Mouse (Mus musculus): Measurements from ENCODE around the gene Btbd3. TPM values are rescaled to one million over a fixed set of nuclear protein-coding genes. Genes with fewer than 3 reads are reported as not detected.

The Btbd3 gene
- polyA plus RNA-seq, 1 experiment from 2014 or later: 17.3 TPM

GRCm38 (mm10) chr2:138265356-138266005 is 9.1 kb downstream of the Btbd3 start:
- H3K27ac ChIP-seq (replicated peaks): no peak overlapping the region
- H3K36me3 ChIP-seq: no peaks in the 10 kb centered on the region
- H3K4me1 ChIP-seq: peaks cover 41% of the 10 kb centered on the region
- H3K9me3 ChIP-seq (replicated peaks): no peaks in the 10 kb centered on the region
- H3K27me3 ChIP-seq (ENCODE audit: low read depth, poor library complexity, severe bottlenecking): no peaks in the 10 kb centered on the region
- no peak overlapping the region for H3K4me3 ChIP-seq
- no peak for DNase-seq (ENCODE audit: low spot score)
- 34% methylated on average over 13 of the region's 13 CpGs for WGBS

- 82% methylated on average over 5 of the region's 5 CpGs for WGBS
- H3K36me3 ChIP-seq: no peaks in the 10 kb centered on the region
- DNase-seq (ENCODE audit: low spot score): no peak
- H3K27me3 ChIP-seq (ENCODE audit: low read depth, poor library complexity, severe bottlenecking): no peaks in the 10 kb centered on the region
- H3K4me3 ChIP-seq: no peak overlapping the region
- no peaks in the 10 kb centered on the region for H3K9me3 ChIP-seq (replicated peaks)
- peaks cover 38% of the 10 kb centered on the region for H3K4me1 ChIP-seq
- no peak overlapping the region for H3K27ac ChIP-seq (replicated peaks)
Observed at GRCm38 (mm10) chr2:138266679-138267078, 10.3 kb downstream of the Btbd3 start.

GRCm38 (mm10) chr2:138267852-138268513 is 11.6 kb downstream of the Btbd3 start:
- Histone ChIP-seq H3K27ac (replicated peaks) (no peak overlapping the region), H3K4me1 (peaks cover 38% of the 10 kb centered on the region), H3K4me3 (no peak overlapping the region), H3K9me3 (replicated peaks) (no peaks in the 10 kb centered on the region), H3K36me3 (no peaks in the 10 kb centered on the region), H3K27me3 (ENCODE audit: low read depth, poor library complexity, severe bottlenecking) (no peaks in the 10 kb centered on the region)
- whole genome bisulfite sequencing: 79% methylated on average over 4 of the region's 4 CpGs
- DNase-seq (ENCODE audit: low spot score): no peak

GRCm38 (mm10) chr2:138269330-138269729 is 13.0 kb downstream of the Btbd3 start:
- Histone ChIP-seq H3K4me3 (no peak overlapping the region), H3K27ac (replicated peaks) (no peak overlapping the region), H3K9me3 (replicated peaks) (no peaks in the 10 kb centered on the region), H3K4me1 (peaks cover 40% of the 10 kb centered on the region), H3K27me3 (ENCODE audit: low read depth, poor library complexity, severe bottlenecking) (no peaks in the 10 kb centered on the region), H3K36me3 (no peaks in the 10 kb centered on the region)
- DNase-seq (ENCODE audit: low spot score): no peak

- H3K4me1 ChIP-seq: peaks cover 34% of the 10 kb centered on the region
- H3K4me3 ChIP-seq: no peak overlapping the region
- no peaks in the 10 kb centered on the region for H3K36me3 ChIP-seq
- H3K27me3 ChIP-seq (ENCODE audit: low read depth, poor library complexity, severe bottlenecking): no peaks in the 10 kb centered on the region
- no peaks in the 10 kb centered on the region for H3K9me3 ChIP-seq (replicated peaks)
- no peak for DNase-seq (ENCODE audit: low spot score)
- H3K27ac ChIP-seq (replicated peaks): no peak overlapping the region
- WGBS: 87% methylated on average over 9 of the region's 9 CpGs
Observed at GRCm38 (mm10) chr2:138273404-138274073, 17.2 kb downstream of the Btbd3 start.

GRCm38 (mm10) chr2:138274086-138274485 is 17.7 kb downstream of the Btbd3 start:
- H3K4me3 ChIP-seq: no peak overlapping the region
- WGBS: 88% methylated on average over 5 of the region's 5 CpGs
- H3K27me3 ChIP-seq (ENCODE audit: low read depth, poor library complexity, severe bottlenecking): no peaks in the 10 kb centered on the region
- DNase-seq (ENCODE audit: low spot score): no peak
- no peak overlapping the region for H3K27ac ChIP-seq (replicated peaks)
- H3K36me3 ChIP-seq: no peaks in the 10 kb centered on the region
- H3K9me3 ChIP-seq (replicated peaks): no peaks in the 10 kb centered on the region
- peaks cover 39% of the 10 kb centered on the region for H3K4me1 ChIP-seq

GRCm38 (mm10) chr2:138277842-138278691 is 21.7 kb downstream of the Btbd3 start:
- 18% methylated on average over 17 of the region's 17 CpGs for WGBS
- Histone ChIP-seq H3K36me3 (peaks cover 21% of the 10 kb centered on the region), H3K4me1 (peaks cover 53% of the 10 kb centered on the region), H3K9me3 (replicated peaks) (no peaks in the 10 kb centered on the region), H3K27ac (replicated peaks) (no peak overlapping the region), H3K27me3 (ENCODE audit: low read depth, poor library complexity, severe bottlenecking) (no peaks in the 10 kb centered on the region), H3K4me3 (peak overlapping the region; percentile 43)
- peak; percentile 43 for DNase-seq (ENCODE audit: low spot score)

- H3K4me1 ChIP-seq: peaks cover 48% of the 10 kb centered on the region
- 68% methylated on average over 15 of the region's 15 CpGs for WGBS
- H3K27me3 ChIP-seq (ENCODE audit: low read depth, poor library complexity, severe bottlenecking): no peaks in the 10 kb centered on the region
- H3K4me3 ChIP-seq: peak overlapping the region; percentile 43
- peaks cover 30% of the 10 kb centered on the region for H3K36me3 ChIP-seq
- no peaks in the 10 kb centered on the region for H3K9me3 ChIP-seq (replicated peaks)
- no peak for DNase-seq (ENCODE audit: low spot score)
- no peak overlapping the region for H3K27ac ChIP-seq (replicated peaks)
Observed at GRCm38 (mm10) chr2:138278853-138279640, 22.7 kb downstream of the Btbd3 start.

- DNase-seq (ENCODE audit: low spot score): no peak
- WGBS: 60% methylated on average over 11 of the region's 11 CpGs
- Histone ChIP-seq H3K27me3 (ENCODE audit: low read depth, poor library complexity, severe bottlenecking) (no peaks in the 10 kb centered on the region), H3K4me1 (peaks cover 47% of the 10 kb centered on the region), H3K36me3 (peaks cover 36% of the 10 kb centered on the region), H3K4me3 (0 out of 2 replicates have a peak overlapping the region, but pooled peaks have one; percentile 43), H3K9me3 (replicated peaks) (no peaks in the 10 kb centered on the region), H3K27ac (replicated peaks) (no peak overlapping the region)
Observed at GRCm38 (mm10) chr2:138279641-138280040, 23.3 kb downstream of the Btbd3 start.

- DNase-seq (ENCODE audit: low spot score): no peak
- Histone ChIP-seq H3K27me3 (ENCODE audit: low read depth, poor library complexity, severe bottlenecking) (no peaks in the 10 kb centered on the region), H3K4me1 (peaks cover 47% of the 10 kb centered on the region), H3K9me3 (replicated peaks) (no peaks in the 10 kb centered on the region), H3K4me3 (no peak overlapping the region), H3K27ac (replicated peaks) (no peak overlapping the region), H3K36me3 (peaks cover 42% of the 10 kb centered on the region)
- 68% methylated on average over 17 of the region's 17 CpGs for WGBS
Observed at GRCm38 (mm10) chr2:138280225-138280711, 23.9 kb downstream of the Btbd3 start.

GRCm38 (mm10) chr2:138281550-138282201 is 25.3 kb downstream of the Btbd3 start:
- WGBS: 93% methylated on average over 10 of the region's 10 CpGs
- no peaks in the 10 kb centered on the region for H3K27me3 ChIP-seq (ENCODE audit: low read depth, poor library complexity, severe bottlenecking)
- H3K27ac ChIP-seq (replicated peaks): no peak overlapping the region
- H3K9me3 ChIP-seq (replicated peaks): no peaks in the 10 kb centered on the region; the same call in 1 of the 2 replicates
- peaks cover 39% of the 10 kb centered on the region for H3K4me1 ChIP-seq
- no peak for DNase-seq (ENCODE audit: low spot score)
- peaks cover 56% of the 10 kb centered on the region for H3K36me3 ChIP-seq
- no peak overlapping the region for H3K4me3 ChIP-seq
